Mouse (Mus musculus) G1E (cell line): ENCODE measurements around the gene Ccdc141. TPM values are rescaled to one million over a fixed set of nuclear protein-coding genes. Genes with fewer than 3 reads are reported as not detected.
"Not testable (repeated sequence)": the region's sequence is repeated elsewhere in the genome, so short reads cannot be mapped to it uniquely, and the experiment has no call there.

Experiments used
- ATAC-seq: 2 replicates; pipeline ENCODE4 v1.8.0; 2016; ENCODE audit warnings: mild to moderate bottlenecking; ENCODE audit not compliant: insufficient number of reproducible peaks, poor library complexity, low FRiP score, severe bottlenecking; ENCODE audit errors: extremely low read depth
- DNase-seq: peaks from one replicate; pipeline ENCODE4 v3.0.0; 2012; ENCODE audit warnings: low spot score
- H3K27me3 ChIP-seq: 2 replicates; pipeline ENCODE4 v1.6.1; 2012; ENCODE audit warnings: mild to moderate bottlenecking, low read length, inconsistent platforms; ENCODE audit not compliant: insufficient read depth
- H3K36me3 ChIP-seq: replicated peaks from 2 replicates; pipeline ENCODE3; 2012; ENCODE audit warnings: mild to moderate bottlenecking, inconsistent platforms
- H3K4me1 ChIP-seq: 2 replicates; pipeline ENCODE4 v1.6.1; 2012; ENCODE audit warnings: low read depth, low read length, inconsistent platforms, mixed read lengths; ENCODE audit not compliant: insufficient read depth
- H3K4me3 ChIP-seq: 2 replicates; pipeline ENCODE4 v1.5.1; 2012; ENCODE audit warnings: low read depth, mild to moderate bottlenecking, inconsistent platforms, low read length, moderate library complexity, mixed read lengths
- H3K9me3 ChIP-seq: replicated peaks from 2 replicates; pipeline ENCODE4 v1.6.1; 2012; ENCODE audit warnings: inconsistent platforms
- CTCF ChIP-seq: IDR thresholded peaks from 2 replicates; pipeline ENCODE4 v1.5.1; 2012; ENCODE audit warnings: low read depth, low read length, inconsistent platforms, mixed read lengths
- GATA1 ChIP-seq: IDR thresholded peaks from 2 replicates; pipeline ENCODE4 v1.6.1; 2012; ENCODE audit warnings: borderline replicate concordance, low read length, inconsistent platforms, mixed read lengths
- GATA2 ChIP-seq: IDR thresholded peaks from 2 replicates; pipeline ENCODE4 v1.6.1; 2012; ENCODE audit warnings: low read depth, low read length, inconsistent platforms, borderline replicate concordance
- POLR2AphosphoS5 ChIP-seq: IDR thresholded peaks from 2 replicates; pipeline ENCODE4 v1.6.1; 2012; ENCODE audit warnings: low read depth, low read length, inconsistent platforms; ENCODE audit not compliant: insufficient replicate concordance
- TAL1 ChIP-seq: conservative IDR thresholded peaks from 2 replicates; pipeline ENCODE4 v1.6.1; 2012; ENCODE audit warnings: low read depth, low read length, inconsistent platforms, mixed read lengths
- polyA plus RNA-seq: library from polyadenylated mRNA; stranded (reverse); fragments of >175 nt; gene quantifications from 2 replicates; pipeline ENCODE4 v1.2.3, GENCODE M21; 2012
- total RNA-seq, 2 experiments: library from RNA; stranded (forward) in 1 of 2; stranded (reverse) in 1 of 2; fragments of 200-1000 nt in 1 of 2; fragments of >200 nt in 1 of 2; fragmentation: Nextera tagmentation in 1 of 2; gene quantifications; 2 replicates each; pipeline ENCODE4 v1.2.3; 2014 to 2017

The Ccdc141 gene
- total and polyA plus RNA-seq, 3 experiments = 0.11 TPM; not detected in 2

- TF ChIP-seq CTCF (no peak), GATA1 (no peak), POLR2AphosphoS5 (no peak), TAL1 (no peak), GATA2 (no peak)
- DNase-seq (no peak), ATAC-seq (no peak)
- no peaks in the 10 kb centered on the region for H3K27me3 ChIP-seq
- H3K9me3 ChIP-seq = peaks cover 40% of the 10 kb centered on the region
- no peak overlapping the region for H3K4me3 ChIP-seq
- no peaks in the 10 kb centered on the region for H3K36me3 ChIP-seq
- no peaks in the 10 kb centered on the region for H3K4me1 ChIP-seq
Observed at GRCm38 (mm10) chr2:77017735-77018134, 152.7 kb downstream of the Ccdc141 start.

GRCm38 (mm10) chr2:77013449-77013848, 157.0 kb downstream of the Ccdc141 start:
- not testable (repeated sequence) for H3K27me3 ChIP-seq, H3K36me3 ChIP-seq, ATAC-seq, DNase-seq, H3K4me3 ChIP-seq, H3K4me1 ChIP-seq
- H3K9me3 ChIP-seq = peaks cover 48% of the 10 kb centered on the region

- H3K27me3 ChIP-seq = no peaks in the 10 kb centered on the region
- DNase-seq = no peak
- H3K4me3 ChIP-seq = no peak overlapping the region
- TF ChIP-seq CTCF (no peak), TAL1 (no peak), POLR2AphosphoS5 (no peak), GATA2 (no peak), GATA1 (no peak)
- no peaks in the 10 kb centered on the region for H3K4me1 ChIP-seq
- no peak for ATAC-seq
- H3K9me3 ChIP-seq = peaks cover 51% of the 10 kb centered on the region
- no peaks in the 10 kb centered on the region for H3K36me3 ChIP-seq
Observed at GRCm38 (mm10) chr2:77011981-77012380, 158.5 kb downstream of the Ccdc141 start.

GRCm38 (mm10) chr2:77007015-77007414, 163.4 kb downstream of the Ccdc141 start:
- H3K36me3 ChIP-seq = no peaks in the 10 kb centered on the region
- no peak overlapping the region for H3K4me3 ChIP-seq
- H3K9me3 ChIP-seq = peaks cover 30% of the 10 kb centered on the region
- H3K27me3 ChIP-seq = no peaks in the 10 kb centered on the region
- no peak for DNase-seq
- no peak for ATAC-seq
- no peak for TF ChIP-seq GATA2
- TF ChIP-seq POLR2AphosphoS5 = no peak
- no peak for TF ChIP-seq GATA1
- TF ChIP-seq TAL1 = no peak
- TF ChIP-seq CTCF = no peak
- H3K4me1 ChIP-seq = no peaks in the 10 kb centered on the region

- no peak overlapping the region for H3K4me3 ChIP-seq
- no peaks in the 10 kb centered on the region for H3K36me3 ChIP-seq
- no peaks in the 10 kb centered on the region for H3K27me3 ChIP-seq
- peaks cover 18% of the 10 kb centered on the region for H3K9me3 ChIP-seq
- ATAC-seq (no peak), DNase-seq (no peak)
- no peaks in the 10 kb centered on the region for H3K4me1 ChIP-seq
- TF ChIP-seq POLR2AphosphoS5 (no peak), TAL1 (no peak), CTCF (no peak), GATA2 (no peak), GATA1 (no peak)
Observed at GRCm38 (mm10) chr2:77003148-77003547, 167.3 kb downstream of the Ccdc141 start.

- no peak for TF ChIP-seq POLR2AphosphoS5
- no peak for TF ChIP-seq GATA2
- TF ChIP-seq CTCF = no peak
- TF ChIP-seq GATA1 = no peak
- TF ChIP-seq TAL1 = no peak
- Histone ChIP-seq H3K4me1 (no peaks in the 10 kb centered on the region), H3K9me3 (peaks cover 10% of the 10 kb centered on the region), H3K4me3 (no peak overlapping the region), H3K36me3 (no peaks in the 10 kb centered on the region), H3K27me3 (no peaks in the 10 kb centered on the region)
- ATAC-seq (no peak), DNase-seq (no peak)
Observed at GRCm38 (mm10) chr2:76998351-76998750, 172.1 kb downstream of the Ccdc141 start.
